Mouse (Mus musculus): ENCODE measurements around the gene Tjp1. TPM values are rescaled to one million over a fixed set of nuclear protein-coding genes. Genes with fewer than 3 reads are reported as not detected.
A peak's percentile ranks its signal among the peaks of the same experiment; 100 is the strongest.

Gene Tjp1
- polyA plus RNA-seq, 1 experiment from 2014 or later, result 24.0 TPM

GRCm38 (mm10) chr7:65373336-65373735 is 154.2 kb downstream of the Tjp1 start:
- no peak overlapping the region for H3K4me3 ChIP-seq
- no peak overlapping the region for H3K27ac ChIP-seq
- no peak for DNase-seq (ENCODE audit: low spot score)
- 89% methylated on average over 8 of the region's 8 CpGs for WGBS
- peaks cover 20% of the 10 kb centered on the region for H3K4me1 ChIP-seq
- no peaks in the 10 kb centered on the region for H3K36me3 ChIP-seq
- no peaks in the 10 kb centered on the region for H3K27me3 ChIP-seq (ENCODE audit: low read depth, poor library complexity, severe bottlenecking)
- no peaks in the 10 kb centered on the region for H3K9me3 ChIP-seq (replicated peaks)

- Histone ChIP-seq H3K4me3 (peak overlapping the region; percentile 88), H3K27ac (peak overlapping the region; percentile 97), H3K9me3 (replicated peaks) (no peaks in the 10 kb centered on the region), H3K4me1 (peaks cover 28% of the 10 kb centered on the region), H3K27me3 (ENCODE audit: low read depth, poor library complexity, severe bottlenecking) (no peaks in the 10 kb centered on the region), H3K36me3 (no peaks in the 10 kb centered on the region)
- no peak for DNase-seq (ENCODE audit: low spot score)
- WGBS, result 62% methylated on average over 6 of the region's 6 CpGs
Observed at GRCm38 (mm10) chr7:65371765-65372164, 155.8 kb downstream of the Tjp1 start.

- H3K9me3 ChIP-seq (replicated peaks), result no peaks in the 10 kb centered on the region
- peak overlapping the region; percentile 88 for H3K4me3 ChIP-seq
- H3K27me3 ChIP-seq (ENCODE audit: low read depth, poor library complexity, severe bottlenecking), result no peaks in the 10 kb centered on the region
- DNase-seq (ENCODE audit: low spot score), result peak; percentile 92
- WGBS, result under 1% methylated on average over 85 of the region's 92 CpGs
- peaks cover 31% of the 10 kb centered on the region for H3K4me1 ChIP-seq
- H3K27ac ChIP-seq, result peak overlapping the region; percentile 97
- H3K36me3 ChIP-seq, result no peaks in the 10 kb centered on the region
Observed at GRCm38 (mm10) chr7:65370787-65371616, 156.6 kb downstream of the Tjp1 start.

- Histone ChIP-seq H3K4me3 (peak overlapping the region; percentile 88), H3K4me1 (peaks cover 31% of the 10 kb centered on the region), H3K27me3 (ENCODE audit: low read depth, poor library complexity, severe bottlenecking) (no peaks in the 10 kb centered on the region), H3K36me3 (no peaks in the 10 kb centered on the region), H3K9me3 (replicated peaks) (no peaks in the 10 kb centered on the region), H3K27ac (peak overlapping the region; percentile 97)
- WGBS, result under 1% methylated on average over 44 of the region's 46 CpGs
- peak; percentile 68 for DNase-seq (ENCODE audit: low spot score)
Observed at GRCm38 (mm10) chr7:65370381-65370786, 157.2 kb downstream of the Tjp1 start.

- WGBS, result 57% methylated on average over 5 of the region's 5 CpGs
- peaks cover 31% of the 10 kb centered on the region for H3K4me1 ChIP-seq
Observed at GRCm38 (mm10) chr7:65369101-65369500, 158.5 kb downstream of the Tjp1 start.

GRCm38 (mm10) chr7:65367386-65368245 is 160.0 kb downstream of the Tjp1 start:
- 84% methylated on average over 16 of the region's 16 CpGs for WGBS
- Histone ChIP-seq H3K36me3 (no peaks in the 10 kb centered on the region), H3K9me3 (replicated peaks) (no peaks in the 10 kb centered on the region), H3K27me3 (ENCODE audit: low read depth, poor library complexity, severe bottlenecking) (no peaks in the 10 kb centered on the region), H3K4me1 (peaks cover 31% of the 10 kb centered on the region), H3K4me3 (no peak overlapping the region), H3K27ac (no peak overlapping the region)
- no peak for DNase-seq (ENCODE audit: low spot score)

More at GRCm38 (mm10) chr7:65369101-65369500, 158.5 kb downstream of the Tjp1 start:
- no peaks in the 10 kb centered on the region for H3K36me3 ChIP-seq
- H3K27me3 ChIP-seq (ENCODE audit: low read depth, poor library complexity, severe bottlenecking), result no peaks in the 10 kb centered on the region
- H3K4me3 ChIP-seq, result peak overlapping the region; percentile 88
- no peaks in the 10 kb centered on the region for H3K9me3 ChIP-seq (replicated peaks)
- H3K27ac ChIP-seq, result no peak overlapping the region
- DNase-seq (ENCODE audit: low spot score), result no peak

GRCm38 (mm10) chr7:65366153-65366552 is 161.4 kb downstream of the Tjp1 start:
- DNase-seq (ENCODE audit: low spot score), result no peak
- Histone ChIP-seq H3K4me3 (no peak overlapping the region), H3K36me3 (no peaks in the 10 kb centered on the region), H3K4me1 (peaks cover 26% of the 10 kb centered on the region), H3K9me3 (replicated peaks) (no peaks in the 10 kb centered on the region), H3K27me3 (ENCODE audit: low read depth, poor library complexity, severe bottlenecking) (no peaks in the 10 kb centered on the region), H3K27ac (no peak overlapping the region)
- WGBS, result 24% methylated on average over 1 of the region's 1 CpGs

- H3K27ac ChIP-seq, result no peak overlapping the region
- H3K9me3 ChIP-seq (replicated peaks), result no peaks in the 10 kb centered on the region
- no peak for DNase-seq (ENCODE audit: low spot score)
- peaks cover 26% of the 10 kb centered on the region for H3K4me1 ChIP-seq
- H3K27me3 ChIP-seq (ENCODE audit: low read depth, poor library complexity, severe bottlenecking), result no peaks in the 10 kb centered on the region
- WGBS, result 93% methylated on average over 4 of the region's 4 CpGs
- no peak overlapping the region for H3K4me3 ChIP-seq
- no peaks in the 10 kb centered on the region for H3K36me3 ChIP-seq
Observed at GRCm38 (mm10) chr7:65365560-65365959, 162.0 kb downstream of the Tjp1 start.

GRCm38 (mm10) chr7:65360278-65360677 is 167.3 kb downstream of the Tjp1 start:
- Histone ChIP-seq H3K4me1 (peaks cover 13% of the 10 kb centered on the region; the same call in 1 of the 2 replicates), H3K36me3 (no peaks in the 10 kb centered on the region), H3K9me3 (replicated peaks) (no peaks in the 10 kb centered on the region), H3K27me3 (ENCODE audit: low read depth, poor library complexity, severe bottlenecking) (no peaks in the 10 kb centered on the region), H3K27ac (no peak overlapping the region), H3K4me3 (no peak overlapping the region)
- no peak for DNase-seq (ENCODE audit: low spot score)
- WGBS, result 63% methylated on average over 3 of the region's 3 CpGs

GRCm38 (mm10) chr7:65359774-65360173 is 167.8 kb downstream of the Tjp1 start:
- no peak overlapping the region for H3K4me3 ChIP-seq
- WGBS, result 87% methylated on average over 8 of the region's 8 CpGs
- H3K9me3 ChIP-seq (replicated peaks), result no peaks in the 10 kb centered on the region
- DNase-seq (ENCODE audit: low spot score), result no peak
- H3K4me1 ChIP-seq, result peaks cover 13% of the 10 kb centered on the region; the same call in 1 of the 2 replicates
- H3K36me3 ChIP-seq, result no peaks in the 10 kb centered on the region
- H3K27ac ChIP-seq, result no peak overlapping the region
- H3K27me3 ChIP-seq (ENCODE audit: low read depth, poor library complexity, severe bottlenecking), result no peaks in the 10 kb centered on the region

GRCm38 (mm10) chr7:65357538-65357937 is 170.0 kb downstream of the Tjp1 start:
- Histone ChIP-seq H3K4me3 (no peak overlapping the region), H3K27me3 (ENCODE audit: low read depth, poor library complexity, severe bottlenecking) (no peaks in the 10 kb centered on the region), H3K27ac (no peak overlapping the region), H3K36me3 (no peaks in the 10 kb centered on the region), H3K4me1 (peaks cover 13% of the 10 kb centered on the region; the same call in 1 of the 2 replicates), H3K9me3 (replicated peaks) (no peaks in the 10 kb centered on the region)
- DNase-seq (ENCODE audit: low spot score), result no peak
- WGBS, result 19% methylated on average over 1 of the region's 1 CpGs

- DNase-seq (ENCODE audit: low spot score), result no peak
- Histone ChIP-seq H3K4me1 (peaks cover 13% of the 10 kb centered on the region; the same call in 1 of the 2 replicates), H3K27me3 (ENCODE audit: low read depth, poor library complexity, severe bottlenecking) (no peaks in the 10 kb centered on the region), H3K4me3 (no peak overlapping the region), H3K27ac (no peak overlapping the region), H3K9me3 (replicated peaks) (no peaks in the 10 kb centered on the region), H3K36me3 (no peaks in the 10 kb centered on the region)
- WGBS, result 92% methylated on average over 1 of the region's 1 CpGs
Observed at GRCm38 (mm10) chr7:65356204-65356603, 171.4 kb downstream of the Tjp1 start.

GRCm38 (mm10) chr7:65354908-65355307 is 172.7 kb downstream of the Tjp1 start:
- no peaks in the 10 kb centered on the region for H3K9me3 ChIP-seq (replicated peaks)
- WGBS, result 74% methylated on average over 2 of the region's 2 CpGs
- peaks cover 10% of the 10 kb centered on the region; the same call in 1 of the 2 replicates for H3K4me1 ChIP-seq
- no peaks in the 10 kb centered on the region for H3K36me3 ChIP-seq
- DNase-seq (ENCODE audit: low spot score), result no peak
- no peaks in the 10 kb centered on the region for H3K27me3 ChIP-seq (ENCODE audit: low read depth, poor library complexity, severe bottlenecking)
- H3K4me3 ChIP-seq, result no peak overlapping the region
- H3K27ac ChIP-seq, result no peak overlapping the region

All from limb, embryonic 10.5 days (tissue).